Mouse (Mus musculus): ENCODE measurements around the gene Cd2. TPM values are rescaled to one million over a fixed set of nuclear protein-coding genes. Genes with fewer than 3 reads are reported as not detected.

Gene Cd2
- total and polyA plus RNA-seq, 3 experiments: not detected

- no peak overlapping the region for H3K27ac ChIP-seq (ENCODE audit: control insufficient read depth, low read depth, low read length)
- no peak overlapping the region for H3K9ac ChIP-seq (ENCODE audit: control insufficient read depth, low read depth, low read length, poor library complexity, severe bottlenecking)
- no peaks in the 10 kb centered on the region for H3K27me3 ChIP-seq (ENCODE audit: control insufficient read depth in 1 of 2, insufficient read depth in 2 of 2, low read length in 2 of 2)
- no peak overlapping the region for H3K4me3 ChIP-seq (ENCODE audit: control insufficient read depth in 1 of 2, insufficient read depth in 1 of 2, low read depth in 2 of 2, low read length in 2 of 2)
- no peak for DNase-seq (ENCODE audit: low read depth, low spot score)
- H3K79me2 ChIP-seq (ENCODE audit: control insufficient read depth, insufficient read depth, low read length, poor library complexity): no peaks in the 10 kb centered on the region
- H3K9me3 ChIP-seq (replicated peaks; ENCODE audit: insufficient read depth, low read length): no peaks in the 10 kb centered on the region
- no peaks in the 10 kb centered on the region for H3K36me3 ChIP-seq (ENCODE audit: control insufficient read depth in 1 of 2, insufficient read depth in 2 of 2, low read length in 2 of 2)
- TF ChIP-seq POLR2AphosphoS5 (IDR thresholded peaks at IDR 0.05; ENCODE audit: borderline replicate concordance, low read depth, low read length): no peak
- TF ChIP-seq ETS1 (IDR thresholded peaks at IDR 0.05; ENCODE audit: low read depth, low read length): no peak
- no peak for TF ChIP-seq MAZ (IDR thresholded peaks at IDR 0.05; ENCODE audit: low read depth, low read length)
- TF ChIP-seq USF1 (IDR thresholded peaks at IDR 0.05; ENCODE audit: low read depth, low read length): no peak
- TF ChIP-seq SIN3A (IDR thresholded peaks at IDR 0.05; ENCODE audit: low read length): no peak
- H3K4me1 ChIP-seq (ENCODE audit: control insufficient read depth in 1 of 2, insufficient read depth in 2 of 2, low read length in 2 of 2): no peaks in the 10 kb centered on the region
Observed at GRCm38 (mm10) chr3:101240859-101241258, 46.9 kb downstream of the Cd2 start.

- no peak overlapping the region for H3K27ac ChIP-seq (ENCODE audit: control insufficient read depth, low read depth, low read length)
- H3K36me3 ChIP-seq (ENCODE audit: control insufficient read depth in 1 of 2, insufficient read depth in 2 of 2, low read length in 2 of 2): no peaks in the 10 kb centered on the region
- H3K9ac ChIP-seq (ENCODE audit: control insufficient read depth, low read depth, low read length, poor library complexity, severe bottlenecking): no peak overlapping the region
- TF ChIP-seq JUND (IDR thresholded peaks at IDR 0.05; ENCODE audit: low read depth, low read length) (no peak), ELF1 (IDR thresholded peaks at IDR 0.05; ENCODE audit: low read depth, low read length) (no peak), ETS1 (IDR thresholded peaks at IDR 0.05; ENCODE audit: low read depth, low read length) (no peak), SMC3 (IDR thresholded peaks at IDR 0.05; ENCODE audit: low read depth, low read length) (no peak), MYC (IDR thresholded peaks at IDR 0.05; ENCODE audit: low read depth, low read length) (no peak), MYB (IDR thresholded peaks at IDR 0.05; ENCODE audit: low read depth, low read length) (no peak), MXI1 (IDR thresholded peaks at IDR 0.05; ENCODE audit: low read depth, low read length) (no peak), GABPA (IDR thresholded peaks at IDR 0.05; ENCODE audit: low read depth, low read length) (no peak), CHD2 (IDR thresholded peaks at IDR 0.05; ENCODE audit: low read length) (no peak), NELFE (IDR thresholded peaks at IDR 0.05; ENCODE audit: low read depth, low read length) (no peak), TAL1 (IDR thresholded peaks at IDR 0.05; ENCODE audit: low read length) (no peak), USF2 (IDR thresholded peaks at IDR 0.05; ENCODE audit: borderline replicate concordance in 1 of 2, insufficient read depth in 1 of 2, low read depth in 1 of 2, low read length in 2 of 2) (no peak), HCFC1 (IDR thresholded peaks at IDR 0.05; ENCODE audit: low read depth, low read length) (no peak), TBP (IDR thresholded peaks at IDR 0.05; ENCODE audit: low read depth, low read length) (no peak), POLR2AphosphoS5 (IDR thresholded peaks at IDR 0.05; ENCODE audit: borderline replicate concordance, low read depth, low read length) (no peak), RCOR1 (IDR thresholded peaks at IDR 0.05; ENCODE audit: low read depth, low read length) (no peak), ZKSCAN1 (IDR thresholded peaks at IDR 0.05; ENCODE audit: low read depth, low read length) (no peak), CTCF (IDR thresholded peaks at IDR 0.05 in 2 of 3, conservative IDR thresholded peaks at IDR 0.05 in 1 of 3; ENCODE audit: control insufficient read depth in 1 of 3, insufficient read depth in 1 of 3, low read depth in 2 of 3, low read length in 3 of 3, poor library complexity in 1 of 3, severe bottlenecking in 1 of 3) (no peak), MAZ (IDR thresholded peaks at IDR 0.05; ENCODE audit: low read depth, low read length) (no peak)
- no peaks in the 10 kb centered on the region for H3K9me3 ChIP-seq (replicated peaks; ENCODE audit: insufficient read depth, low read length)
- no peak overlapping the region for H3K4me3 ChIP-seq (ENCODE audit: control insufficient read depth in 1 of 2, insufficient read depth in 1 of 2, low read depth in 2 of 2, low read length in 2 of 2)
- DNase-seq (ENCODE audit: low read depth, low spot score): no peak
- no peaks in the 10 kb centered on the region for H3K4me1 ChIP-seq (ENCODE audit: control insufficient read depth in 1 of 2, insufficient read depth in 2 of 2, low read length in 2 of 2)
- no peaks in the 10 kb centered on the region for H3K27me3 ChIP-seq (ENCODE audit: control insufficient read depth in 1 of 2, insufficient read depth in 2 of 2, low read length in 2 of 2)
- no peaks in the 10 kb centered on the region for H3K79me2 ChIP-seq (ENCODE audit: control insufficient read depth, insufficient read depth, low read length, poor library complexity)
Observed at GRCm38 (mm10) chr3:101239236-101239635, 48.5 kb downstream of the Cd2 start.

Data from MEL (cell line).